Mouse (Mus musculus): ENCODE results near the gene Fam71e2.
A peak's percentile ranks its signal among the peaks of the same experiment; 100 is the strongest.

Fam71e2 gene

DNA sequence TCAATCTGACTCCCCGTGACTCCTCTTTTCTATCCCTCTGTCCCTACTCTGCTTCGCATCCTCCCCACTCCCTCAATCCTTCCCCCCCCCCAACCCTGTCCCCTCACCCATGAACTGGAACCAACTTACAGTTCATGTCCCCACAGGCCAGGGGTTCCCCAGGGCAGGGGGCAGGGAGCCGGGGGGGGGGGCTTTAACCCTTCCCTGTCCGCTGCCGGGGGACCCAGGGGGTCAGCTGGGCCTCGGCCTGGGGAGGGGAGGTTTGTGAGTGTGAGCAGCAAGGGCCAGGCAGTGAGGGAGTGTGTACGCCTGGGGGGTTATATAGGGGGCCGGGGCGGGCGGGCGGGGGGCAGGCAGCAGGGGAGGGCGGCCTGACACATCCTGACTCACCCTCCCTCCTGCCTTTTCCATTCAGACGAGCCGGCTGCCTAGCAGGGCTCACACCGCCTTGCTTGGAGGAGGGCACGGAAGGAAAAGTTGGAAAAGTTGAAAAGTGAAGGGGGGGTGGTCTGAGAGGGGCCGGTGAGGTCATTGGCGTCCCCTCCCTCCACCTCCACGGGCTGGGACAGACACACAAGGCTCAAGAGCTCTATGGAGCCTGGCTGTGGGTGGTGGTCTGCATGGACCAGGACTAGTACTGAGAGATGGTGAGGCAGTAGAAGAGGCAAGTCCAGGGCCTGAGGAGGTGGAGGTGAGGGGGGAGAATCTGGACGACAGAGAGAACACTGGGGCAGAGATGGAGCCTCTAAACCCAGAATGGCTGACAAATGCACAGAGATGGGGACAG, 6.9 kb upstream of the Fam71e2 start:
- DNase-seq (ENCODE audit: low spot score in 2 of 2): no peak

DNA sequence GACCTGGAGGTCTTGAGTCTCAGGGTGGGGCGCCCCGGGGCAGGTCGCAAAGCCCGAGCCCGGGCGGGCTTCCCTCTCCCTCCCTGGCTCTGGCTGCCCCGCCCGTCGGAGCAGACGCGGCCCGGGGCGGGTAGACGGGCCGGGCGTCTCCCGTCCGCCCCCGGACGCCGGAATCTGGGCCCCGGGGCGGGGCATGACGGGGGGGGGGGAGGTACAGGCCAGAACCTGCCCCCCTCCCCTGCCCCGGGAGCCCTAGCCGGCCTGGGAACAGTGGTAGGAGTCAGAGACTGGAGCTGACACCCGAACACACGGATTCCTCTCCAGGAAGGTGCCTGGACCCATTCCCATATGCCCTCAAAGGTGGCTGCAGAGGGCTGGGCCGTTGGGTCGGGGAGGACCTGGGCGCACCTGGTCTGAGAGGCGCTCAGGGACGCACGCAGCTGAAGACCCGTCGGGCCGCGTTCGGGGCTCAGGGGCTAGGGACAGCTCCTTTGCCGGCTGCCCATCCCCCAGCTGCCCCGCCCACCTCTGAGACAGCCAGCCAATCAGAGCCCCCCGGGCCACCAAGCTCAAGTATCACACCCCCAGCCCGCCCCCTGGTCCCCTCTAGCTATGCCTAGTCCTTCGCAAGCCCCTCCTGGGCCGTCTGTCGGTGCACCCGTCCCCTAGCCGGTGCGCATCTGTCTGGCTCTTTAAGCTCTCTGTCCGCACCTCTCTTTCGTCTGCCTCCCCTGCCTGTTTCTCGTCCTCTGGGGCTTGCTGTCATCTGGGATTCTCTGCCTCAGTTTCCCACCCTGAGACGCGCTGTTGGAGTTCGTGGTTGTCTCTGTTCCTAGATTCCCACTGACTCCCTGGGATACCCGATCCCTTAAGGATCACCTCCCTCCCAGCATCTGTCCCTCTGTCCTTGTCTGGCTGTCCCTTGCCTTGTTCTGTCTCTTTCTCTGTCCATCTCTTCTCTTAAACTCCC, 6.0 kb upstream of the Fam71e2 start:
- DNase-seq (ENCODE audit: low spot score in 2 of 2): peak; percentile 39 to 61

DNA sequence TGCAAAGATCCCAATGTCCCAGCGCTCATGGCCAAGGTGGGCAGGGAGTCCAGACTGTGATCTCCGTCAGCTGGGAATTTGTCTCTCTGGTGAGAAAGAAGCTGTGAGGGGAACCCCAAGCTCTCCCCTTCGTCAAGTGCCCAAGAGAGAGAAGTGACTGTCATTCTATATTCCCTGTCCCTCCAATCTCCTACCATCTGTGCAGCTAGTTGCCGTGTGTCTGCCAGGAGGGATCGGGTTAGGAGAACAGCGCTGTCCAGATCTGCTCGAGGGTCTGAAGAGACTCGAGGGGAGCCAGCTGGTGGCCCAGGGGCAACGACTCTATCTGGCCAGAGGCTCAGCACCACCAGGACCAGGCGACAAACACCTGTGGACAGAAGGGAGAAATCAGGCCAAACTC, 5.0 kb upstream of the Fam71e2 start:
- DNase-seq (ENCODE audit: low spot score in 2 of 2): no peak

DNA sequence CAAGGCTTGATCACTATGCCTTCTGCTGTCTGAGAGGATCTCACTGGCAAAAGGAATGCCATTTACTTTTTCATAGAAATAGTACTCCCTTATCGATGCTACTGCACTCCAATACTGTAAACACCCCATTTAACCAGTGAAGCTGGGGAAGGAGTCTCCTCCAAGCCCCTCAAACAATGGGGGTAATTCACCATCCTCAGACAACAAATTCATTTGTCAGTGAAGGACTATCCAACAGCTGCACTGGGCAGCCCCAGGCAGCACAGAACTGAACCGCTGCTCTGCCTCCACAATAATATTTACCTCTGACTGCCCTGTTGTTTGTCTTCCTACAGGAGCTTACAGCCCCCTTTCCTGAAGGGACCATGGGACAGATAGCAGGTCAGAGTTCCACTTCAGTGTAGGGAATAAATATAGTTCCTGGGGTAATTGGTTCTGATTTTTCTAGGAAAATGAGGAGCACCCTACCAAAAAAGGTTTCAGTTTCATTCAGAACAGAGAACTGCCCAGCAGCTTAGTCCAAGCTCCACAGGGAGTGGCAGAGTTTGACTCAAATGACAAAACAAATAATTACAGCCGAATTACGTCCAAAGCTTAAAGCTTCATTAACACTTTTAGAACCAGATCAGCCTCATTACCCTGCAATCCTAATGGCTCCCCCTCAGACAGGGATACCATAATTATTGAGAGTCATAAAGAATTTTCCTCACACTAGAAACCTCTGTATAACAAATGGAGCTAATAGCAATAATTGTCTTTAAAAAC, 6.0 kb downstream of the Fam71e2 start:
- DNase-seq (ENCODE audit: low spot score in 2 of 2): no peak

DNA sequence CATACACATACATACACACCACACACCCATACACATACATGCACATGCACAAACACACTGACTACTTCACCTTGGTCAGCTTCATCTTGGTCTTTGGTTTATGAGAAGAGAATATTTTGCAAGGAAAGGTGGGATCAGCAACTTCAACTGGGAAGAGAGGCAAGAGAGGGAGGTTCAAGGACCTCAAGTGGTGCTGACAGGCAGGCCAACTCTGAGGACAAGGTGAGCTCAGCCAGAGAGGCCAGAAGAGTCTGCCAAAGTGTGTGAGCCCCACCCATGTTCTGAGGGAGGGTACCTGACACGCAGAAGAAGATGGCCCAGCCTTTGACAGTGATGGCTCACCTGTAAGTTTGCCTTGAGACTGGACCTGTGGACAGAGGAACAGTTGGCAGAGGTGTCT, 11.4 kb downstream of the Fam71e2 start:
- DNase-seq (ENCODE audit: low spot score in 2 of 2): no peak

DNA sequence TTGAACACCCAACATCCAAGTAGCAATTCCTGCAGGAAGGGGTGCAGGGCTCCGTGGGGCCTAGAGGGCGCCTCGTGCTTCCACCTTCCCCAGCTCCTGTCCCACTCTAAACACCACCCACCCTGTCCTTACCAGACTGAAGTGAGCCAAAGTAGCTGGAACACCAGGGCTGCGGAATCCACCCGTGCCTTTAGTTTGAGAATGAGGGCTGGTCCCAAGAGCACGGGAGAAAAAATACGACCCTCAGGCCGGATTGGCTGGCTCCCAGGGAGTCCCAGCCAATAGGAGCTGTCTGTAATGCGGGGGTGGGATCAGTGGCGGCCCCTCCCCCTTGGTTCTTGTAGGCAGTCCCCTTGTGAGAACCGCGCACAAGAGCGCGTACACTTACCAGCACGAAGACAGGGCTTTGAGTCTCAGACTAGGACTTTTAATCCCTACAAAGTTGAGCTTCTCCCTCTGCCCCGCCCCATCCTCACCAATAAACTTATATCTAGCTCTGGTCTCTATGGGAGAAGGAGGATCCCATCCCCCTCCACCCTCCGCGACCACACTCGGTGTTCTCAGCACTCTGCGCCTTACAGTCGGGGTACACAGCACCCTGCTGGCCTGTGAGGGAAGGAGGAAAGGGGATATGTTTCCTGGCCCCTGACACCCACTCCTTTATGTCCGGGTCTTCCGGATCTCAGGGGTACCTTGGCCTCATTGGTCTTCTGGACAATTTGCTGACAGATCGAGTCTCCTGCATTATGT, 18.1 kb downstream of the Fam71e2 start, which contains the start of gene Cox6b2:
Cox6b2 (minus strand) TSS at position 274 of the 750 bp plus-strand sequence.
- DNase-seq (ENCODE audit: low spot score in 2 of 2): peak; percentile 68 to 79

DNA sequence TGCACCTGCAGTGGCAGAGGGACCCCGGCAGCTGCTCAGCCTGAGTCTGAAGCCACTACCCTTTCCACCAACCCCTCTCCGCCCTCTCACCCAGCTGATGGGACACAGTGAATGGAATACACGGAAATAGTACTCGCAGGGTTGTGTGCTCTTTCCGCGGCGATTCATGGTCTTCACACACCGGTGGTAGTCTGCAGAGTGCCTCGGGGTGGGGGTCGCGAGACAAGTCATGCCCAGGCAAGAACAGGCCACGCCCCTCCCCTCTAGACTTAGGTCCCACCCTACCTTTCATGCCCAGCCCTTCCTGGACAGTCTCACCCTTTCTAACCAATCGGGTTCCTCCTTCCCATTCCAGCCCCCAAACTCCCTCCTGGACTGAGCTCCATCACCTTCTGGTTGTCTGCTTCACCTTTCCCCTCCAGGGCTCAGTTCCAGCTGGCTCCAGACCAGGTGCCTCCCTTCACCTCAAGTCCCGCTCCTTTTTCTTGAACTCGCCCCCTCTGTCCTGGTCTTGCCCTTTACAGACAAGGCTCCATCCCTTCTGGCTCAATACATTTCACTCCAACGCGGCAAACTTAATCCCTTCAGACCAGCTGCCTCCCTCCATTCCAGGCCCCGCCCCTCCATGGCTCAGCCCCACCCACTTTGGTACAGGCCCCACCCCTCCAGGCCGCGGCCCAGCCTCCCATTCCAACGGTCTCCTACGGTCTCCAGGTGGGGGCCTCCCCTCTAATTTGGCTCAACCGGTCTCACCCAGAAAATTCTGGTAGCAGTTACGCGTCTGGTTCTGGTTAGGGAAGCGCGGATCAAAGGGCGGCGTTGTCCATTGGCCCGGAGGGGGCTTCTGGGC, 18.9 kb downstream of the Fam71e2 start:
- DNase-seq (ENCODE audit: low spot score in 2 of 2): peak in 1 of 2 experiments; percentile 45

DNA sequence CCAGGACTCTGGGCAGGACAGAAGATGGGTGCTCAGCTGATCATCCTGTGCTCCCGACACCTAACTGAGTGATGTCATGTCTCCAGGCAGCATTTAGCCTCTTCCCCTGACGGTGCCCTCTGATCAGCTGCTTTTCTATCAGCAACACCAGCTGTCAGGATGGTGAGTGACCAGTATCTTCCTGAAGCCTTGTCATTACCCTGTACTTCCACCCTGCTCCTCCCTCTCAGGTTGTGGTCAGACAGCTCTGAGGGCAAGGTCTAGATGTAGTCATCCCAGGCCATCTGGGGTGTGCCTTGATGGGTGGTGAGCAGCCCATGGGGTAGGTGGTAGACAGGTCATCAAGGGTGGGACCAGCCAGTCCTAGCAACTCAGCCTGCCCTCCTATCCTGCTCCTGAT, 21.9 kb downstream of the Fam71e2 start:
- DNase-seq (ENCODE audit: low spot score in 2 of 2): no peak

DNA sequence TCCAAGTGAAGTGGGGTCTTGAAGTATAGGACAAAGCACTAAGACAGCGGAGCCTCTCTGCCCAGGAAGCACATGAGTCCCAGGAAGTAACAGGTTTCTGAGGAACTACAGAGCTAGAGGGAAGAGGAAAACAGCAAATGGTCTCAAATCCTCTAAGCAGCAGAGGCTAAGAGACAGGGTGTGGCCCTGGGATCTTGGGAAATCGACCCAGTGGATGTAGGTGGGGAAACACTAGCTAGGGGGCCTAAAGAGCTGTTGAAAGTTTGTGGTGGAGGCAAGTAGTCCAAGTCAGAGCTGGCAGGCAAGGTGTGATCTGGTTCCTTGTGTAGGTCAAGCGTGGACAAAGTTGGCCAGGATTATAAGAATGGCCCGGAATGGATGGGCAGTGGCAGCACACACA, 22.8 kb downstream of the Fam71e2 start:
- DNase-seq (ENCODE audit: low spot score in 2 of 2): no peak

DNA sequence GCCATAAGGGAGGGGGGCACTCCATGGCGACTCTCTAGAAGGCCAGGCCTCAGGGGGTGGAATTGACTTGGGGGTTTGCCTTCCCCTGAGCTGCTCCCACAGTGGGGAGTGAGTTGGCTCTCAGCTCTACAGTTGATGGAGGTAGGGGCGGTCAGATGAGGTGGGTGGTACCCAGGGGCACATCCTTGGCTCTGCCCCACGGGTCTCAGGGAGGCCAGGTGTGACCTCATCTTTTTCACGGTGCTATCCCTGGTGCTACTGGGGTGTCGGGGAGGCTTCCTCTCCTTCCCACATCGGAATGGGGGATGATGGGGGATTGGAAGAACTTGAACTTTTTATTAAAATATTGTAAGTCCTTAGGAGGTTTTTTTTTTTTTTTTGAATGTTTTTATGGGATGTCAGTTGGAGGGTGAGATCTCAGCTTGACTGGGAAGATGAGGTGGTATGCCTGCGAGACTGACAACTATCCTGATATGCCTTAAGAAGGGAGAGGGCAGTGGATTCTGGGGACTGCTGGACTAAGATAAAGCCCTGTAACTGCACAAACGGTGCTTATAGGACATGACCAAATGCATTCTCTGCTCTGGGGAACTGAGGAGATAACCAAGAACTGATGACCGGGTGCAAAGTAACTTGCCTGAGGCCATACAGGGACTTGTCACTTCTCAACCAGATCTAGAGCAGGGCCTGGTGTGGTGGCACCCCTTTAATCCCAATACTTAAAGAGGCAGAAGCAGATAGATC, 23.8 kb downstream of the Fam71e2 start:
- DNase-seq (ENCODE audit: low spot score in 2 of 2): no peak

DNA sequence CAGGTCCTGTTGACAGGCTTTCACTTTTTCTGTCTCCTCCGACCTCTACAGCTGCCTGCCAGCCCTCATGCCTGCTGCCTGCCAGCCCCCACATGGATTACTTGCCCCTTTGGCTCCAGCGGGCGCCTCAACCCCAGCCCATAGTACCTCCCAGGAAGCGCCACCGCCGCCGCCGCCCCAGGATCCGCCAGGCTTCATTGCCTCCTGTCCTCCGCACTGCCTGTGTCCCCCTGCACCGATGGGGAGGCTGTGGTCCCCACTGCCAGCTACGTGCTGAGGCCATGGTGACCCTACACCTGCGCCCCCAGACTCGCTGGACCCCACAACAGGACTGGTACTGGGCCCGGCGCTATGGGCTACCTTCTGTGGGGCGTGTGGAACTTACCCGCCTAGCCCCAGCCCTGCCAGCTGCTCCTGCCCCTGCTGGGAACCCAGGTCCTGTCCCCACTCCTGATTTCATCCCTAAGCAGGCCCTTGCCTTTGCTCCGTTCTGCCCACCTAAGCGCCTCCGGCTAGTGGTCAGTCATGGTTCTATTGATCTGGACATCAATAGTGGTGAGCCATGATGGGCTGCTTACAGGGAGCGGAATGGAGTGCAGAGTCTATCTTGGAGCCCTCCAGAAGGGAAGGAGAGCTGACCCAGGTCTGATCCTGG, 24.6 kb downstream of the Fam71e2 start:
- DNase-seq (ENCODE audit: low spot score in 2 of 2): no peak

DNA sequence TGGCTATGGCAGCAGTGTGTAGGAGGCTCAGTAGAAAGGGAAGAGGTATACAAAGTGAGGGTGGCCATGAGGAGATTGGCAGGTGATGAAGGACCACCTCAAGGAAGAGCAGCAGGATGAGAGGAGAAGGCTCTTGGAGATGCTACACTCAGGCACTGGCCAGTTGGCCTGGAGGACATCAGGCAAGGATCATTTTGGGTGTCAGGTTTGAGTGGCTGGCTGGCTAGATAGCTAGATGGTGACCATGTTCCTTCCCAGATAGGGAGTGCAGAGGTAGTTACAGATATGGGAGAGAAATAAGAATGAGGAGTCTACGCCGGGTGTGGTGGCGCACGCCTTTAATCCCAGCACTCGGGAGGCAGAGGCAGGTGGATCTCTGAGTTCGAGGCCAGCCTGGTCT, 26.2 kb downstream of the Fam71e2 start:
- no peak for DNase-seq (ENCODE audit: low spot score in 2 of 2)

DNA sequence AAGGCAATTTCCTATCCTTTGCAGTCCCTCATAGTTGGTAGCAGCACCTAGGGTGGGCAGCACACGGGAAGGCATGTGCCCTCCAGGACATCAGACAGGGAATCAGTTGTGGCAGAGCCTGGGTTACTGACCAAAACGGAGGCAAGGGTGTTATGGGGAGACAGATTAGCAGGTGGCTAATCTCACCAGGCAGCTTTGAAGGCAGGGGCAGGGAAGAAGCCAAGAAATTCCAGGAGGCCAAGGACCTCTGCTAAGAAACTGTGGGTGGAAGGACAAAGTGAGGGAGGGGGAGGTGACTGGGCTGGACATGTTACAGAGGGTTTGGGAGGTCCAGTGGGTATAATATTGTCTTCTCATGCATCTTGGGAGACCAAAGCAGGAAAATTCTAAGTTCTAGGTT, 27.7 kb downstream of the Fam71e2 start:
- DNase-seq (ENCODE audit: low spot score in 2 of 2): no peak

DNA sequence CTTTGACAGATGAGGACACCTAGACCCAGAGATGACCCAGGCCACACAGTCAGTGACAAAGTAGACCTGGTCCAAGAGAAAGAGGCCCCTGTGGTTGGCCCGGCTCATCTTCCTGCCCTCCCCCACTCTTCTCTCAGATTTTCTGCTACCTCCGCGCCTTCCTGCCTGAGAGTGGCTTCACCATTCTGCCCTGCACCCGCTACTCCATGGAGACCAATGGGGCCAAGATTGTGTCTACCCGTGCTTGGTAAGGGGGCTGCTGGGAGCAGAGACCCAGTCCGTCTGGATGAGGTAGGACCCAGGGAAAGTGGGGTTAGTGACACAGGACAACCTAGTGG, 28.7 kb downstream of the Fam71e2 start:
- no peak for DNase-seq (ENCODE audit: low spot score in 2 of 2)

DNA sequence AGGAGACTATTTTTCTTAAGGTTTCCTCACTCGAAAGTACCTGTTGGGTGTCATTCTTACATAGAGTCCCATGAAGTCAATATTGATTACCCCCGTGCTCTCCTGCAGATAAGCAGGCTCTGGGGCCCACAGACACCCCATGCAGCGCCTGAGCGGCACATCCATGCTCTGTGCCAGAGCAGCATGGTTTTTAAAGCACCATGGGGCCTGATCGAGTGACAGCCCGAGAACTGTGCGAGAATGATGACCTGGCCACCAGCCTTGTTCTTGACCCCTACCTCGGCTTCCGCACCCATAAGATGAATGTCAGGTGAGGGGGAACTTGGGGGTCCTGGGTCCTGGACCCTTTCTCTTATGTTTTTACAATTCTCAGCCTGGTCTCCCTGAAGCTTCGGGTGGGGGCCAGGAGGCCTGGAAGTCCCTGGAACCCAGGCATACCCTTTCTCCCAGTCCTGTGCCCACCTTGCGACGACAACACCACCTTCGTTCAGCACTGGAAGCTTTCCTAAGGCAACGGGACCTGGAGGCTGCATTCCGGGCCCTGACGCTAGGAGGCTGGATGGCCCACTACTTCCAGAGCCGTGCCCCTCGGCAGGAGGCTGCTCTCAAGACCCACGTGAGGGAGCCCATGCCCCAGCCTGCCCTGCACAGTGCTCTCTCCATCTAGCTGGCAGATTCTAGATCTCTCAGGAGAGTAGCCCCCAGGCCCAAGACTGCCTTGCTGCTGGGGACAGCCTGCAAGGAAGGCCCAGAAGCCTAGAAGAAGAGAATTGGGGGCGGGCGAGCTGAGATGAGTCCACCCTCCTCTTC, 29.2 kb downstream of the Fam71e2 start:
- DNase-seq (ENCODE audit: low spot score in 2 of 2): no peak

DNA sequence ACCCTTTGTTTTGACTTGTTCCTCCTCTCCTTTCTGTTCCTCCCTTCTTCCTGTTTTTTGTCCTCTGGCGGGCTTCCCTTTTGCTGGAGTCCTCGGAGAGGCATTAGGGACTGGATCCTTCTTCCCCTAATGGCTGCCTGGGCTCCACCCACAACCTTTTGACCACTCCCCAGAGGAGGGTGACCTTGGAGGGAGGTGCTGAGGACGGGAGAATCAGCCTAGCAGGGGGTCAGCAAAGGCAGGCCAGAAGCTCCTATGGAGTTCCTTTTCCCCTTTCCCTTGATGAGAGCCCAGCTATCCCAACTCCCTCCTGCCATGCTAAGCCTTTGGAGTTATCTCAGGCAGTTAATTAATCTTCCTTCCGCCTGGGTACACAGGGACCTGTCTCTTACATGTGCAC, 30.0 kb downstream of the Fam71e2 start:
- DNase-seq (ENCODE audit: low spot score in 2 of 2): peak in 1 of 2 experiments; percentile 38

DNA sequence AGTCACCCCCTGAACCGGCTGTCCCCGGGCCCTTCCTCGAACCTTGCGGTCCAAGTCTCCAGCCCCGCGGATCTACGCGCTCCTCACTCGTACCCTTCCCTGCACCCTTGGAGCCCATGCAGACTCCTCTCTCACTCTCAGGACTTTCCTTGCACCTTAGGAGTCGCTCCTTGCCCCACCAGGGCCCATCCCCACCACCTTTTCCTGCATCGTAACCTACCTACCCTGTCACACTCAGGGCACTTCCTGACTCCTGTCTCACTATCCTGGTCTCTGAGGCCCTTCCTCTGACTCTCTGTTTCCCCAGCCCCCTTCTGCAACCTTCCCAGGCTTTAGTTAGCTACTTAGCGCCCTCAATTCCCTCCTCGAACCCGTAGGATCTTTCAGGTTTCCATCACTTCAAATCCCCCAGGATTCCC, 30.8 kb downstream of the Fam71e2 start:
- DNase-seq (ENCODE audit: low spot score in 2 of 2): peak in 1 of 2 experiments; percentile 13

Measured in cerebellum, postnatal 4 days (tissue).